Mouse (Mus musculus) brain, embryonic 14.5 days (tissue): ENCODE results near the gene Mprip.

Experiments
- CTCF ChIP-seq: fragments of 200-500 bp; IDR thresholded peaks from 2 replicates; pipeline ENCODE4 v1.5.1; 2012; ENCODE audit warnings: inconsistent platforms, mild to moderate bottlenecking, moderate library complexity, borderline replicate concordance; ENCODE audit not compliant: insufficient read depth, insufficient read length; ENCODE audit errors: extremely low read depth
- POLR2A ChIP-seq: fragments of 200-500 bp; IDR thresholded peaks from 2 replicates; pipeline ENCODE4 v1.6.1; 2012; ENCODE audit warnings: mild to moderate bottlenecking, inconsistent platforms, borderline replicate concordance; ENCODE audit not compliant: poor library complexity, insufficient read depth, insufficient read length, severe bottlenecking; ENCODE audit errors: extremely low read depth

DNA sequence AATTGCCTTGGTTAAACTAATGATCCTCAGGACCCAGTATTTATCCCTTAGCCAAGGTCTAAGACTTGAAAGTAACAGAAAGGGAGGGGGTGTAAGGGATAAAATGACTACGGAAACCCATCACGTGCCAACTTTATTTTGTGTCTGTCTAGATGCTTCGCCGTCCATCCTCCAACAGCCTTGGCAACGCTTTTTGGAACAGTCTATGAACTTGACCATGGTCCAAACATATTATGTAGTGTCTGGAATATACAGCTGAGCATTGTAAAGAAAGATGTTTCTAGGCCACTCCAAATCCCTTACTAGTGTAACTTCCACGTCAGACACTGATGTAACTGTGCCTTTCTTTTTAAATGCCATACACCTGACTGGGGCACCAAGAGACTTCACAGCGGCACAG, 34.9 kb upstream of the Mprip start:
- TF ChIP-seq CTCF, result no peak
- no peak for TF ChIP-seq POLR2A
